Mouse (Mus musculus) liver, embryonic 16.5 days (tissue): Measurements from ENCODE around the gene Palm2. TPM values are rescaled to one million over a fixed set of nuclear protein-coding genes. Genes with fewer than 3 reads are reported as not detected.

Experiments used
- ATAC-seq: fragments of 200-750 bp; cut with Nextera tagmentation; 2 replicates; pipeline ENCODE4 v1.8.0; 2017; ENCODE audit warnings: low read depth, mild to moderate bottlenecking, moderate number of reproducible peaks, moderate library complexity
- H3K27ac ChIP-seq: fragments of 300-500 bp; sonication (generic); 2 replicates; pipeline ENCODE4 v1.5.1; 2014; ENCODE audit warnings: mild to moderate bottlenecking, low read length
- H3K27me3 ChIP-seq: fragments of 300-500 bp; sonication (generic); 2 replicates; pipeline ENCODE4 v1.6.1; 2014; ENCODE audit warnings: low read depth, low read length, mixed read lengths; ENCODE audit not compliant: control insufficient read depth, insufficient read depth
- H3K36me3 ChIP-seq: fragments of 300-500 bp; sonication (generic); 2 replicates; pipeline ENCODE4 v1.6.1; 2014; ENCODE audit warnings: mild to moderate bottlenecking; ENCODE audit not compliant: control insufficient read depth, insufficient read depth
- H3K4me1 ChIP-seq: fragments of 300-500 bp; sonication (generic); 2 replicates; pipeline ENCODE4 v1.6.1; 2014; ENCODE audit warnings: low read depth, low read length, mixed read lengths; ENCODE audit not compliant: control insufficient read depth
- H3K4me2 ChIP-seq: fragments of 300-500 bp; sonication (generic); 2 replicates; pipeline ENCODE4 v1.6.1; 2014; ENCODE audit warnings: low read depth, low read length, mixed read lengths
- H3K4me3 ChIP-seq: fragments of 300-500 bp; sonication (generic); 2 replicates; pipeline ENCODE4 v1.5.1; 2014; ENCODE audit warnings: low read depth, mild to moderate bottlenecking, low read length
- H3K9ac ChIP-seq: fragments of 300-500 bp; sonication (generic); 2 replicates; pipeline ENCODE4 v1.6.1; 2014; ENCODE audit warnings: low read depth, low read length
- H3K9me3 ChIP-seq: fragments of 300-500 bp; sonication (generic); replicated peaks from 2 replicates; pipeline ENCODE4 v1.6.1; 2016; ENCODE audit warnings: low read length; ENCODE audit not compliant: control insufficient read depth
- WGBS: fragments of 180-500 bp; shearing (Covaris S2); extraction: QIAGEN DNeasy Blood & Tissue Kit; methylation state at CpG from one replicate; pipeline ENCODE4 v1.1.7; 2014; ENCODE audit not compliant: insufficient replicate concordance; 5-methylcytosine and 5-hydroxymethylcytosine counted together
- polyA plus RNA-seq: library from polyadenylated mRNA; unstranded; fragments of >200 nt; fragmentation: Nextera tagmentation; extraction: Ambion mirVana; gene quantifications from 2 replicates; pipeline ENCODE4 v1.2.1, GENCODE M21; 2015

Palm2 gene
- polyA plus RNA-seq, 1 experiment from 2014 or later = 0.41 TPM

DNA sequence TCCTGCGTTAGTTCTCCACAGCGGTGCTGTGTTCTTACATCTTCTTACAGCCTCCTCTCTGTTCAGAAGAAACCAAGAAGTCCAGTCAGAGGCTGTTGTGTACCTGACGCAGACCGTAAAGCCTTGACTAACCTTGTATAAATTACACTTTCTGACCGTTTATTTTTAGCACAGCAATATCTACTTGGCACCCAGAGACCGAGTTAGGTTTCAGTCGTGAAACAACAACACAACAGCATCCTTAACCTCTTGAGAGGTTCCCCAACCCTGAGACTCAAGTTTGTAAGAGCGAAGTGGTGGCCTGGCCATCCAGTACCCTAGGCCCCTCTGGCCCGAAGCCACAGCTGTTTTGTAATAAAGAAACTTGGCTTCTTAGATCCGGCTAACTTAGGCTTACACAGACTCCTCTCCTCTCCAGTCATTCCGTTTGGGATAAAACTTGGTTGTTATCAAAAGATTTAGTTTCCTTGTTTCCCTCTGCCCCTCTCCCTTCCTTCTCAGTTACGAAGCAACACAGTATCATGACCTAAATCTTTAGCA, 250.7 kb downstream of the Palm2 start:
- Histone ChIP-seq H3K27ac (no peak overlapping the region), H3K4me1 (no peaks in the 10 kb centered on the region), H3K4me3 (no peak overlapping the region), H3K36me3 (no peaks in the 10 kb centered on the region), H3K27me3 (no peaks in the 10 kb centered on the region), H3K4me2 (no peak overlapping the region), H3K9ac (no peak overlapping the region), H3K9me3 (no peaks in the 10 kb centered on the region)
- WGBS = 65% methylated on average over 12 of the region's 12 CpGs
- no peak for ATAC-seq

DNA sequence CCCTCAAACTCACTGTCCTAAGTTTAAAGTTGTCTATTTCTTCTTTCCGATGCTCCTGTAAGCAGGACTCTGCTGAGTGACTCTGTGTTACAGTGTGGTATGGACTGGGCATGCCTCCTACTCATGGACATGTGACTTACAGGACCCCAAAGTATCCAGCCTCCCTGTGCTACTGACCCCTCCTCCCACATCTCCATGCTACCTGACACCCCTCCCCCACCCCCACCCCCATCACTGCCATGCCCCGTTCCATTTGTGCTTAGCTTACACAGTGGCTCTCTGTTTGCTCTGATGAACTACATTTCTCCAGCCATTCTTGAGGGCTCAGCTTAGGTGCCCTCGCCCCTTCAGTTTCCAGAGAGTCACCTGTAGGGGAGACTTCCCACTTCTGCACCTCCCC, 252.7 kb downstream of the Palm2 start:
- Histone ChIP-seq H3K36me3 (no peaks in the 10 kb centered on the region), H3K9ac (no peak overlapping the region), H3K27ac (no peak overlapping the region), H3K27me3 (no peaks in the 10 kb centered on the region), H3K4me3 (no peak overlapping the region), H3K4me2 (no peak overlapping the region), H3K4me1 (no peaks in the 10 kb centered on the region), H3K9me3 (no peaks in the 10 kb centered on the region)
- ATAC-seq = no peak
- WGBS = 57% methylated on average over 3 of the region's 3 CpGs

DNA sequence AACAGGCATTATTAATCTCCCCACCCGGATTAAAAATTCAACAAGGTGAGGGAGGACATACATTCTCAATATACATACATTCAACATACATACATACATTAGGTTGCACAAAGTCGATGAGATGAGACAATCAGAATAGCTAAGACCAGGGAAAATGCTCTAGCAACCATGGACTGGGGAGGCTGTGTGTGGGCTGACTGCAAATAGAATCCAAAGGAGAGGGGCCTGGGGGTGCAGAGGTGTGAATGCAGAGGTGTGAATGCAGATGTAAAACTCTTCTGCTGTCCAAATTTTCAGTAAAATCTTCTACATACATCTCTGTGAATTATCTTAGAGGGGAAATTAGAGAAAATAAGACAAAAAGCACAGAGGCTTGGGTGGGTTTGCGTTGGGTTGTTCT, 253.5 kb downstream of the Palm2 start:
- Histone ChIP-seq H3K27ac (no peak overlapping the region), H3K4me1 (no peaks in the 10 kb centered on the region)

DNA sequence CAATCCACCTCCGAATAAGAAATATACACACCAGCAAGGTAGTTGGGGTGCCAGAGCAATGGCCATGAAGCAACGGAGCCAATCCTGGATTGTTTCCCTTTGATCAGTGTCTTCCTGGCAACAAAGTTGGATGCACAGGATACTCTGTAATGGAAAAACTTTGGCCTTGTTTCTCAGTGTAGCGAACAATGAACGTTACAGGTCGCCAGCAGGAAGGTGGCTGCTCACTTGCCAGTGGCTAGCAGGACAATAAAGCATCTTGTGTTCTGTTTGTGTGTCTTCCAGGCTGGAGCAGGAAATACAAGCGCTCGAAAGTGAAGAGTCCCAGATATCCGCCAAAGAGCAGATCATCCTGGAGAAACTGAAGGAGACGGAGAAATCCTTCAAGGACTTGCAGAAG, 254.1 kb downstream of the Palm2 start:
- 56% methylated on average over 9 of the region's 9 CpGs for WGBS
- Histone ChIP-seq H3K9ac (no peak overlapping the region), H3K9me3 (no peaks in the 10 kb centered on the region), H3K36me3 (no peaks in the 10 kb centered on the region), H3K27me3 (no peaks in the 10 kb centered on the region), H3K4me2 (no peak overlapping the region), H3K4me3 (no peak overlapping the region), H3K27ac (no peak overlapping the region), H3K4me1 (no peaks in the 10 kb centered on the region)
- ATAC-seq = no peak

More for the DNA sequence above, 253.5 kb downstream of the Palm2 start:
- Histone ChIP-seq H3K36me3 (no peaks in the 10 kb centered on the region), H3K9ac (no peak overlapping the region), H3K4me2 (no peak overlapping the region), H3K9me3 (no peaks in the 10 kb centered on the region), H3K27me3 (no peaks in the 10 kb centered on the region), H3K4me3 (no peak overlapping the region)
- WGBS = 52% methylated on average over 3 of the region's 3 CpGs
- ATAC-seq = no peak

DNA sequence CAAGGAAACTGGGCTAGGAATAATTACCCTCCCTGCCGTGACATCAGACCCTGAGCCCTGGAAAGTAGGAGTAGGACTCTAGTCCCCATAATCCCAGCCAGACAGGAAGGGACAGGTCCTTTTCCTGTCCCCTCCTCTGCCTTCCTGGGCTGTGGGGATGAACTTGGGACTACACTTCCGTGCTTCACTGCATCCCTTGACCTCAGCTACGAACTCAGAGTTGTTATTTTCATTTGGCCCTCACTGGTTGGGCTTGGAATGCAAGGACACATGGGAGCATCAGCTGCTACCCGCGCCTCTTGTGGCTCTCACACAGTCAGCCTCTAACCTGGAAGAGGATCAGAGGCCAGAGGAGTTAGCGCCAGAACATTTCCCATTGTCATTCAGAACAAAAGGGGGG, 256.0 kb downstream of the Palm2 start:
- H3K27me3 ChIP-seq = no peaks in the 10 kb centered on the region
- H3K4me3 ChIP-seq = no peak overlapping the region
- H3K9me3 ChIP-seq = no peaks in the 10 kb centered on the region
- H3K9ac ChIP-seq = no peak overlapping the region
- no peak overlapping the region for H3K27ac ChIP-seq
- no peaks in the 10 kb centered on the region for H3K4me1 ChIP-seq
- H3K36me3 ChIP-seq = no peaks in the 10 kb centered on the region
- WGBS = 47% methylated on average over 6 of the region's 6 CpGs
- ATAC-seq = no peak
- H3K4me2 ChIP-seq = no peak overlapping the region

DNA sequence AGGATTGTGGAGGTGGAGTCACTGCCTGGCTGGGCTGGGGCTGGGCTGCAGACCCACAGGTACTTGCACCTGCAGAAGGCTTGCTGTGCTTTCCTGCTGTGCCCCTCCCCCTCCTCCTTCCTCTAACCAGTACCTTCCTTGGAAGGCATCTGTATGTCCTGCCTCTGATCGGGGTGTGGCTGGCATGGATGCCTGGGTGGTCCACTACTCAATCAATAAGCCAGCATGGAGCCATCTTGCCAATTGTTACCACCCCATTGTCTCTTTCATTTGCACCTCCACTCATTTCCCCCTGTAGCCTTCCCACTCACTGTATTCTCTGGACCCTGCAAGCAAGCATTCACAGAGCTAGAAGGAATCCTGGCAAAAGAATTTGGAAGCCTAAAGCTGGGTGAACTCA, 256.8 kb downstream of the Palm2 start:
- Histone ChIP-seq H3K27ac (no peak overlapping the region), H3K36me3 (no peaks in the 10 kb centered on the region), H3K9me3 (no peaks in the 10 kb centered on the region), H3K4me3 (no peak overlapping the region), H3K27me3 (no peaks in the 10 kb centered on the region), H3K4me2 (no peak overlapping the region), H3K9ac (no peak overlapping the region), H3K4me1 (no peaks in the 10 kb centered on the region)
- no peak for ATAC-seq
- 53% methylated on average over 1 of the region's 1 CpGs for WGBS

DNA sequence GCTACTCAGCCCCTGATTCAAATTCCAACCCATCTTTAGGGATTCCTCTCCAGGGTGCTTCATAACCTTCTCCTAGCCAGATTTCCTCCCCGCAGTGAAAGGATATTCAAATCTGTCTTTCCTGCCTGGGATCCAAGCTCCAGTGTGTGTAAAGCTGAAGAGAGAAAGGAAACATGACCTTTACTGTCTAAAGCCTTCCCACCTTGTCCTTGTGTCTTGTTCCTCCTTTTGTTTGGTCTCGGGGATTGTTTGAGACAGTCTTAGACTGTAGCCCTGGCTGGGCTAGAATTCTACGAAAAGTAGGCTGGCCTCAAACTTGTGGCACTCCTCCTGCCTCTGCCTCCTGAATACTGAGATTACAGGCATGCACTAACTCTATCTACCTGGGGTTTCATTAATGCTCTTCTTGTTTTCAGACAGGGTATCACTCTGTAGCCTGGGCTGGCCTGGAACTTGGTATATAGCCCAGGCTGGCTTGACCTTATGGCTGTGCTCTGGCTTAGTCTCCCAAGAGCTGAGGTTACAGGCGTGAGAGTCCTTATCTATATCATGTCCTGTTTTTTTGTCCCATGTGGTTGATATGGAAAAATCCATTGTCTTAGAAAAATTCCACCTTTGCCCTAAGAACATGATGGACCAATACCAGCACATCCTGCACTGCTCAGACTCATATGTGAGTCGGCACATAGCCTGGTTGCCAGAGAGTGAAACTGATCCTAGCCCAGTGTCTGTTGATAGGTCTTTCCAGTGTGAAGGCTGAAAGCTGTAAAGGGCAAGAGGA, 260.5 kb downstream of the Palm2 start:
- 51% methylated on average over 5 of the region's 5 CpGs for WGBS
- Histone ChIP-seq H3K36me3 (no peaks in the 10 kb centered on the region), H3K27me3 (no peaks in the 10 kb centered on the region), H3K4me3 (no peak overlapping the region), H3K9me3 (no peaks in the 10 kb centered on the region), H3K4me1 (no peaks in the 10 kb centered on the region), H3K27ac (0 out of 2 replicates have a peak overlapping the region, but pooled peaks have one; percentile 29), H3K4me2 (no peak overlapping the region), H3K9ac (no peak overlapping the region)
- ATAC-seq = peak; percentile 39; the same call in 1 of the 2 replicates

DNA sequence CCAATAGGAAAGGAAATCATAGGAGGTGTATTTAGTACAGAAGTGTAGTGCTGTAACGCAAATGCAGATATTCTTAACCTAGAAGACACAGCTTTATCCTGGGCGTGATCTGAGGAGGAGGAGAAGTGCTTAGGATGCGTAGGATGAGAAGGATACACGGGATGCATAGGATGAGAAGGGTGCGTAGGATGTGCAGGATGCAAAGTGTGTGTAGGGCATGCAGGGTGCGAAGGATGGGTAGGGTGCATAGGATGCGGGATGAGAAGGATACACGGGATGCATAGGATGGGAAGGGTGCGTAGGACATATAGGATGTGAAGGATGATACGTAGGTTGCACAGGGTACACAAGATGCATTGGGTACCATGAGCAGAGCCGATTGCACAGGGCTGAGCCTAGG, 262.9 kb downstream of the Palm2 start:
- Histone ChIP-seq H3K4me1 (no peaks in the 10 kb centered on the region), H3K9me3 (no peaks in the 10 kb centered on the region), H3K36me3 (no peaks in the 10 kb centered on the region), H3K9ac (no peak overlapping the region), H3K27ac (no peak overlapping the region), H3K27me3 (no peaks in the 10 kb centered on the region), H3K4me2 (no peak overlapping the region), H3K4me3 (no peak overlapping the region)
- 79% methylated on average over 11 of the region's 11 CpGs for WGBS
- ATAC-seq = no peak

DNA sequence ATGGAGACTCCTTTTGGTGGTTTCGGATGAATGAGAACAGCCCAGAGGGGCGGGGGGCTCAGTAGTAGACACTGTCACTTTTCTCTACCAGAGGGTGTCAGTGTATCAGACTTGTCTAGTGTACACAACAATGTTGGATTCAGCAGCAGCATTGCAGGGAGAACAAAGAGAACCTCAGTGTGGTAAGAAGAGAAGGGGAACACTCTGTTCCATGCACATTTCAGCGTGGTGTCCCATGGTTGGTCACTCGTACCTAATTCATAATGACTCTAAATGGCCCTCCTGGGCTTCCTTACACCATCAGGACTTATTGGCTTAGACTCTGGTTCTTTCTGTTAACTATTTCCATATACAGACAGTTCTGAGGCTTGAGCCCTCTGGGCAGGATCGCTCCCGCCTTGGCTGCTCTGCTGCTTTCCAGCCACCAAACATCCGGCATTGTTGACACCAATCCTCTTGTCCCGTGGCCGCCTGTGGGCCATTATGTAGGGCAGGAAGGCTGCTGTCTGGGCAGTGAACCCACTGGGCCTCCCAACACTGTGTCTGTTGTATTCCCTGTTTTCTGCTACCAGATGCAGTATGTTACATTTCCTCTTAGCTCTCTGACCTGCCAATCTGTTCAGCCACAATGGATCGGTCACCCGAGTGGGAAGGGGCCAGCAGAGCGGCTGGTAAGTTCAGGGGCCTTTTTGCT, 264.0 kb downstream of the Palm2 start:
- Histone ChIP-seq H3K27ac (no peak overlapping the region), H3K4me2 (no peak overlapping the region), H3K4me3 (no peak overlapping the region), H3K9me3 (no peaks in the 10 kb centered on the region), H3K4me1 (no peaks in the 10 kb centered on the region), H3K27me3 (no peaks in the 10 kb centered on the region), H3K36me3 (no peaks in the 10 kb centered on the region), H3K9ac (no peak overlapping the region)
- ATAC-seq = no peak
- WGBS = 69% methylated on average over 12 of the region's 12 CpGs
